Mouse (Mus musculus) cerebellum, adult 2 months (tissue): ENCODE measurements around the gene Tango6. TPM values are rescaled to one million over a fixed set of nuclear protein-coding genes. Genes with fewer than 3 reads are reported as not detected.

Source experiments
- DNase-seq, 2 experiments: peaks; one replicate each; pipeline ENCODE4 v3.0.0; 2021
- H3K27ac ChIP-seq: fragments of 200-500 bp; 2 replicates; pipeline ENCODE4 v1.5.1; 2012; ENCODE audit warnings: low read length, control low read depth, inconsistent platforms; ENCODE audit not compliant: insufficient read depth
- H3K27me3 ChIP-seq: fragments of 200-500 bp; 2 replicates; pipeline ENCODE4 v1.6.1; 2012; ENCODE audit warnings: inconsistent platforms, mild to moderate bottlenecking, low read length, moderate library complexity; ENCODE audit not compliant: control insufficient read depth, insufficient read depth
- H3K4me1 ChIP-seq: fragments of 200-500 bp; 2 replicates; pipeline ENCODE4 v1.6.1; 2011; ENCODE audit warnings: low read length; ENCODE audit not compliant: control insufficient read depth, insufficient read depth
- H3K4me3 ChIP-seq: fragments of 200-500 bp; replicated peaks from 2 replicates; pipeline ENCODE3; 2011; ENCODE audit warnings: mild to moderate bottlenecking, low read depth, low read length, control low read depth; ENCODE audit not compliant: insufficient read depth
- CTCF ChIP-seq: fragments of 200-500 bp; IDR thresholded peaks from 2 replicates; pipeline ENCODE4 v1.5.1; 2011; ENCODE audit warnings: low read depth, mild to moderate bottlenecking, control low read depth, low read length, moderate library complexity, borderline replicate concordance; ENCODE audit not compliant: insufficient read depth
- POLR2A ChIP-seq: fragments of 200-500 bp; IDR thresholded peaks from 2 replicates; pipeline ENCODE4 v1.6.1; 2011; ENCODE audit warnings: low read length, control low read depth, borderline replicate concordance; ENCODE audit not compliant: insufficient read depth
- WGBS: fragments of 180-500 bp; shearing (Covaris S2); methylation state at CpG from one replicate; pipeline ENCODE4 v1.1.7; 2018; 5-methylcytosine and 5-hydroxymethylcytosine counted together
- polyA plus RNA-seq: library from polyadenylated mRNA; depleted of rRNA; stranded (reverse); fragments of >200 nt; gene quantifications from 2 replicates; pipeline ENCODE4 v1.2.3, GENCODE M21; 2012

Tango6 gene
- polyA plus RNA-seq, 1 experiment, result 5.3 TPM

GRCm38 (mm10) chr8:106704199-106704900, 21.5 kb downstream of the Tango6 start:
- DNase-seq, result no peak
- 75% methylated on average over 9 of the region's 9 CpGs for WGBS
- TF ChIP-seq CTCF (no peak), POLR2A (no peak)
- Histone ChIP-seq H3K27me3 (no peaks in the 10 kb centered on the region), H3K4me1 (no peaks in the 10 kb centered on the region; the same call in 1 of the 2 replicates), H3K4me3 (no peak overlapping the region), H3K27ac (0 out of 2 replicates have a peak overlapping the region, but pooled peaks have one; percentile 13)

DNA sequence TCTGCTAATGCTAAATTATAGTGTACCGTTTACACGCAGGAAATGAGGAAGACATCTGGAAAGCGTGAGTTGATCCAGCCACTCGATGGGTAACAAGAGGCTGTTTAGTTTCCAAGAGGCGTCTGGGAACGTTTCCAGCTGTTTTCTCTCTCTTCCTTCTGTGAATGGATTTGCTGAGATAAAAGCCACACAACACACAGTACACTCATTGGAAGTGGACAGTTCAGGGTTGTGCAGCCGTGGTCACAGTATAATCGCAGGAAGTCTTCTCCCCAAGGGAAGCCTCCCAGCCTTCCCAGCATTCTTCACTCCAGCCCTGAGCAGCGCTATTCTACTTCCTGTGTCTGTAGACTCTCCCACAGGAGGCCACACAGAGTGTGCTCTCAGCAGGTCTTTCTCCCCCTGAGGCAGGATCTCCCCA, 22.0 kb downstream of the Tango6 start:
- Histone ChIP-seq H3K4me3 (no peak overlapping the region), H3K27ac (no peak overlapping the region), H3K4me1 (no peaks in the 10 kb centered on the region; the same call in 1 of the 2 replicates), H3K27me3 (no peaks in the 10 kb centered on the region)
- TF ChIP-seq POLR2A (no peak), CTCF (no peak)
- no peak for DNase-seq
- WGBS, result 34% methylated on average over 9 of the region's 9 CpGs

GRCm38 (mm10) chr8:106706194-106706593, 23.3 kb downstream of the Tango6 start:
- no peaks in the 10 kb centered on the region for H3K27me3 ChIP-seq
- 95% methylated on average over 6 of the region's 6 CpGs for WGBS
- H3K4me1 ChIP-seq, result no peaks in the 10 kb centered on the region; the same call in 1 of the 2 replicates
- TF ChIP-seq POLR2A (no peak), CTCF (no peak)
- DNase-seq, result no peak
- H3K4me3 ChIP-seq, result no peak overlapping the region
- no peak overlapping the region for H3K27ac ChIP-seq

GRCm38 (mm10) chr8:106710002-106710401, 27.1 kb downstream of the Tango6 start:
- no peaks in the 10 kb centered on the region; the same call in 1 of the 2 replicates for H3K27me3 ChIP-seq
- DNase-seq, result no peak
- no peak overlapping the region for H3K4me3 ChIP-seq
- H3K4me1 ChIP-seq, result no peaks in the 10 kb centered on the region; the same call in 1 of the 2 replicates
- 94% methylated on average over 2 of the region's 2 CpGs for WGBS
- TF ChIP-seq CTCF, result no peak
- no peak for TF ChIP-seq POLR2A
- no peak overlapping the region for H3K27ac ChIP-seq

- no peaks in the 10 kb centered on the region; the same call in 1 of the 2 replicates for H3K27me3 ChIP-seq
- no peaks in the 10 kb centered on the region for H3K4me1 ChIP-seq
- no peak for DNase-seq
- H3K27ac ChIP-seq, result no peak overlapping the region
- no peak overlapping the region for H3K4me3 ChIP-seq
- TF ChIP-seq POLR2A (no peak), CTCF (no peak)
- 37% methylated on average over 3 of the region's 3 CpGs for WGBS
Measured at GRCm38 (mm10) chr8:106712487-106712886, 29.6 kb downstream of the Tango6 start.

- Histone ChIP-seq H3K27ac (no peak overlapping the region), H3K4me3 (no peak overlapping the region), H3K4me1 (no peaks in the 10 kb centered on the region), H3K27me3 (no peaks in the 10 kb centered on the region; the same call in 1 of the 2 replicates)
- WGBS, result 90% methylated on average over 4 of the region's 4 CpGs
- DNase-seq, result no peak
- no peak for TF ChIP-seq CTCF
- TF ChIP-seq POLR2A, result no peak
Measured at GRCm38 (mm10) chr8:106714297-106714696, 31.4 kb downstream of the Tango6 start.

- peak; percentile 78 to 79 for DNase-seq
- Histone ChIP-seq H3K4me3 (peak overlapping the region; percentile 55), H3K4me1 (no peaks in the 10 kb centered on the region), H3K27me3 (no peaks in the 10 kb centered on the region; the same call in 1 of the 2 replicates), H3K27ac (no peak overlapping the region)
- no peak for TF ChIP-seq POLR2A
- TF ChIP-seq CTCF, result peak; percentile 68; the same call in 1 of the 2 replicates
- 4% methylated on average over 17 of the region's 17 CpGs for WGBS
Measured at GRCm38 (mm10) chr8:106718091-106718500, 35.2 kb downstream of the Tango6 start.

DNA sequence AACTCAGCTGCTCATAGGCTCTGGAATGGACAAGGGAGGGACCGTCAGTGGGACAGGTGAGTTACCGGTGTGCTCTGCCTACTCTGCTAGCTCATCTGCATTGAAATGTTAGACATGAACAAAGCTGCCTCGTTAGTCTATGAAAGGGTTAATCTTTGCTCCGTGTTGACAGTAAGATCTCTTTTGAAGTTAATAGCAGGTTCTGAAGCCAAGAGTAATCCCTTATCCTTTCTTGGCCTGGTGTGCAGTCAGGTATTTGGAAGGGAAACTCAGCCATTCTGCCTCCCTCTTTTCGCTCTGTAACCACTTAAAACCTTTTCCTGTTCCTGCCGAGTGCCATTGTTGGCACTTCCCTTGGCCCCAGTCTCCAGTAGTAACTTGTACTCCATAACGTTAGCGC, 38.1 kb downstream of the Tango6 start:
- DNase-seq, result no peak
- no peak overlapping the region for H3K4me3 ChIP-seq
- H3K27ac ChIP-seq, result no peak overlapping the region
- H3K4me1 ChIP-seq, result no peaks in the 10 kb centered on the region
- TF ChIP-seq POLR2A (no peak), CTCF (no peak)
- WGBS, result 57% methylated on average over 8 of the region's 8 CpGs
- H3K27me3 ChIP-seq, result no peaks in the 10 kb centered on the region
